Mouse (Mus musculus) left cerebral cortex, postnatal 10 days (tissue): ENCODE data around the gene Sema4d. TPM values are rescaled to one million over a fixed set of nuclear protein-coding genes. Genes with fewer than 3 reads are reported as not detected.
"Not testable (repeated sequence)": the region's sequence is repeated elsewhere in the genome, so short reads cannot be mapped to it uniquely, and the experiment has no call there.

ENCODE experiments used
- DNase-seq, 2 experiments: peaks; one replicate each; pipeline ENCODE4 v3.0.0; 2021 to 2022; ENCODE audit warnings: low spot score in 2 of 2, mixed read lengths in 1 of 2; ENCODE audit errors: extremely low spot score in 1 of 2
- intact Hi-C: fragments of 180-260 bp; cut with DNase I; formaldehyde crosslinking; loops from one replicate; pipeline ENCODE4 v1.15.1; 2025
- total RNA-seq, 2 experiments: library from RNA; stranded (reverse); gene quantifications; 2 replicates each; pipeline ENCODE4 v1.2.3; 2021

Sema4d gene
- total RNA-seq, 2 experiments from 2014 or later, result 66.1 to 77.0 TPM

DNA sequence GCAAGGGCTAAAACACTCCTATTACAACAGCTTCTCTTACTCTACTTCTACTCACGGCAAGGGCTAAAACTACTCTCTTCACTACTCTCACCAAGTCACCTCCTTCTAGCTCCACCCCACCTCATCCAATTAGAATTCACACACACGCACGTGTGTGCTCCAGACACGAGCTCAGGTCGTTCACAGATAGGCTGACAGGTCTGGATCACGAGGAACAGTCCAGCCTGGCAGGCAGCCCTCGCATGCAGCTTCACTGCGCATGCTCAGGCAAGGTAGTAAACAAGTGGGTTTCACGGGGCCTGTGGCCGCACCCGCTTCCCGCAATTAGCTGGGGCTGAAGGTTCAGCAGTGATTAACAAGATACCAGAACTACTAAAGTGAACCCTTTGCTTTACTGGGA is 125.4 kb downstream of the Sema4d start:
- intact Hi-C loops, DNase-seq: not testable (repeated sequence)

- intact Hi-C loops, result no loop called here
Observed at GRCm38 (mm10) chr13:51663561-51663960, 130.0 kb downstream of the Sema4d start.

DNA sequence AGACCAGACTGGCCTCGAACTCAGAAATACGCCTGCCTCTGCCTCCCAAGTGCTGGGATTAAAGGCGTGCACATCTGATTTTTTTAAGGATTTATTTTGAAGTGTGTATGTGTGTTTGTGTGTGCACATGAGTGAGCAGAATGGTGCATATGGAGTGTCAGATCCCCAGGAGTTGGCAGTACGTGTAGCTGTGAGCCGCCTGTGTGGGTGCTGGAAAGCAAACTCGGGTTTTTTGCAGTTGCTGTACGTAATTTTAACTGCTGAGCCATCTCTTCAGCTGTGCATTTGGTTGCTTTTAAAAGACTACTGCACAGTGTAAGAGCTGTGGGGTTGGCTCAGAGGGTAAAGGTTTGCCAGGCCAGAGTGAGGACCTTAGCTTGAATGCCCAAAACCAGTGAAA is 134.0 kb downstream of the Sema4d start:
- intact Hi-C loops, result no loop called here
- no peak for DNase-seq

More at GRCm38 (mm10) chr13:51663561-51663960, 130.0 kb downstream of the Sema4d start:
- DNase-seq, result no peak

- no peak for DNase-seq
- intact Hi-C loops, result no loop called here
Observed at GRCm38 (mm10) chr13:51658094-51658493, 135.5 kb downstream of the Sema4d start.

GRCm38 (mm10) chr13:51656516-51657235 is 136.9 kb downstream of the Sema4d start:
- no peak for DNase-seq
- intact Hi-C loops, result no loop called here

GRCm38 (mm10) chr13:51653961-51654360 is 139.6 kb downstream of the Sema4d start:
- intact Hi-C loops, result no loop called here
- DNase-seq, result no peak

- intact Hi-C loops, result no loop called here
Observed at GRCm38 (mm10) chr13:51653159-51653558, 140.4 kb downstream of the Sema4d start.

DNA sequence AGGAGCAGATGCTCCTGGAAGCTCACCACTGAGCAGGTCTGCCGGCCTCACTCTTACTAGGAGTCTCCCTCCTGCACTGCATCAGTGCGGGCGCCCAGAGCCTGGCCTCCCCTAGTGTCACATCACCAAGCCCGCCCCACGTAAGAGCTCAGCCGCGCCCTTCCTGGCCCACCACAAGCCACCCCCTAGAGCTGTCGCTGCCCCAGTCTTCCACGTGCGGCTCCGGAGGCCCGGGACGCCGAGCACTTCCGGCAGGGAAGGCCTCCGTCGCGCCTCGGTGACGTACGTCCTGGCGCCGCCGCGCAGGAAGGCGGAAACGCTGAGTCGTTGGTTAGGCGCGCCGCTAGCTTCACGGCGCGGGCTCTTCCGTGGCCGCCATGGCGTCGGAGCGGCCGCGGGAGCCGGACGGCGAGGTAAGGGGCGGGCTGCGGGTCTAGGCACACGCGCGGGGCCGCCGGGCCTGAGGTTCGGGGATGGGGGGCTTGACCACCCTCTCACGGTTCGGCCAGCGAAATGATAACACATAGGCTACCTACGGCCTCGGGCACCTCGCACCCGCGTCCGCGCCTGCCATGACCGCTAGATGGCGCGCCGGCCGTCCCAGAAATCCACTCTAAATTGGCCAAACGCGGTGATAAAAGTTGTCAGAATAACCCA is 142.0 kb downstream of the Sema4d start, which contains the start of gene Secisbp2:
Gene Secisbp2 (plus strand): TSS at position 290 of the 657 bp plus-strand sequence.
- DNase-seq, result peak; percentile 91 to 97
- intact Hi-C loops, result no loop called here

More at GRCm38 (mm10) chr13:51653159-51653558, 140.4 kb downstream of the Sema4d start:
- DNase-seq, result no peak

GRCm38 (mm10) chr13:51649740-51650139 is 143.8 kb downstream of the Sema4d start:
- intact Hi-C loops, result no loop called here

DNA sequence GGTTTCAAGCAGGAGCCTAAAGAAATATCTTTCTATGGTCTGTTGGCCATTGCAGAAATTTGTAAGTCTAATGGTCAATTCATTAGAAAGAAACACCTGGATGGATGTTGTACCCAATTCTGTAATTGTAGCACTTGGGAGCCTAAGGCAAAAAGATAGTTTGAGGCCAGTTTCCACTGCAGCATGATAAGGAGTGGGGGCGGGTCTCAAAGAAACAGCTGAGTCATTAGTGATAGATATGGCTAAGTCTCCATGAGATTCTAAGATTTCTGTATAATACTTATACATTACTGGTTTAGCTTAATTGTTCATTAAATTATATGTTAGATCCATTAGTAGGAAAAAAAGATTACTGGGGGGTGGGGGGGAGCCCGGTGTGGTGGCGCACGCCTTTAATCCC is 145.3 kb downstream of the Sema4d start:
- intact Hi-C loops, result no loop called here
- DNase-seq, result no peak

More at GRCm38 (mm10) chr13:51649740-51650139, 143.8 kb downstream of the Sema4d start:
- DNase-seq, result no peak

DNA sequence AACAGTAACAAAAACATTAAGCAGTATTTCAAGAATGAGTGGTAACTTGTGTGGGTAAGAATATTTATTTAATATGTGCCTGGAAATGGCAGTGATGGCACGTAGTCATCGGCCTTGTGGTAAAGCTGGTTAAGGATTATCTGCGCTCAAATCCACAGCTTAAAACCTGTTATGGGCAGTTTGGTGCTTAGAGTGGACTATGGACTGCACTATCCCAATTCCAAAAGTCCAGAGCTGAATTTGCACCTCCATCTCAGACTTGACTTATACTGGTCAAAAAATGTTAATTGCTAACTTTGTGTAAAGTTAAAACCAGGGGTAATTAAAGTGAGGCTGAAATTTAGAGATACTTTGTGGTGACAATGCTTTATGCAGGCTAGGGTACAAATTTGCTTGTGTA is 145.8 kb downstream of the Sema4d start:
- no peak for DNase-seq
- intact Hi-C loops, result no loop called here

- intact Hi-C loops, result no loop called here
- no peak for DNase-seq
Observed at GRCm38 (mm10) chr13:51646362-51647027, 147.1 kb downstream of the Sema4d start.

DNA sequence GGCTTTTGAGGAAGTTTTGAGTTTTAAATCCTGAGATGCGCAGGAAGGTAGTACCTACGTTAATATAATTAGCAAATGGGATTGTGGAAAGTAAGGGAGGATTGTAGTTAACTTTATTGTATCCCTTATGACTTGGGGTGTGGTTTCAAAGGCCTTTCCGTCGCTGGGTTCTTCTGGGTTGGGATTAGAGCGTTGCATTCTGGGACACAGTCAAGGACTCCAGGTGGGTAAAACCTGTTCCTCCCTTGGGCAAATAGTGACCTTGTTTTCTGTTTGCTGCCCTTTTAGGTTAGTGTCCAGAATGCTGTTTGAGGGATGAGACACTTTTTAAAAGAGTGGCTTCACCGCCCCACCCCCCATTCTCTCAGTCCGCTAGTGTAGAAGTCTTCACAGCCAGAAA is 147.7 kb downstream of the Sema4d start:
- no peak for DNase-seq
- intact Hi-C loops, result no loop called here

GRCm38 (mm10) chr13:51644829-51645789 is 148.4 kb downstream of the Sema4d start, which contains the start of gene Cks2:
Gene Cks2, plus strand, starts transcription at chr13:51645232.
- intact Hi-C loops, result no loop called here
- peak; percentile 98 to 99 for DNase-seq

DNA sequence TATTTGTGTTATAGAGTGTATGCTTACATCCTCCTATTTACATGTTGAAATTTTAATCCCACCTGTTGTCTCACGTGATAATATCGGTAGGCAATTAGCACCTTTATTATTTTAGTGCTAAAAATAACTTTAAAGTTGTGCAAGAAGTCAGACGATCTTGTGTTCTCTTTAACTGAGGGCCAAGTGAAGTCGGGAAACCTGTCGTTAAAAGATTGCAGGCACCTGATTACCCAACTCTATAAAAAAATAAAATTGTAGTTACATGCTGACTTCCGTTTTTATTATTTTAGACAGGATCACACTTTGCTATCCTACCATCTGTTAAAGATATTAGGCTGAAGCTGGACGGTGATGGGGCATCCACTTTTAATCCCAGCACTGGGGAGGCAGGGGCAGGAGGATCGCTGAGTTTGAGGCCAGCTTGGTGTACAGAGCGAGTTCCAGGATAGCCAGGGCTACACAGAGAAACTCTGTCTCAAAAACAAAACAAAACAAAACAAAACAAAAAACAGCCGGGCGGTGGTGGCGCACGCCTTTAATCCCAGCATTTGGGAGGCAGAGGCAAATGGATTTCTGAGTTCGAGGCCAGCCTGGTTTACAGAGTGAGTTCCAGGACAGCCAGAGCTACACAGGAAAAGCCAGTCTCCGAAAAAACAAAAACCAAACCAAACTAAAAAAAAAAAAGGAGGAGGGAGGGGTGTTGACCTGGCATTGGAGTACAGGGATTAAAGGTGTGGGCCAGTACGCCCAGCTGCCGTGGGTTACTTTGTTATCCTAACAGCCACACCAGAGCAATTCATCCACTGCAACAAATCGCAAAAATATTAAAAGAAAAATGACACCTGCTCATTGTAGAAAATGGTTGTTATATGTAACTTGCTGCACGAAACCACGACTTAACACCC is 149.4 kb downstream of the Sema4d start:
- intact Hi-C loops, result no loop called here
- no peak for DNase-seq

DNA sequence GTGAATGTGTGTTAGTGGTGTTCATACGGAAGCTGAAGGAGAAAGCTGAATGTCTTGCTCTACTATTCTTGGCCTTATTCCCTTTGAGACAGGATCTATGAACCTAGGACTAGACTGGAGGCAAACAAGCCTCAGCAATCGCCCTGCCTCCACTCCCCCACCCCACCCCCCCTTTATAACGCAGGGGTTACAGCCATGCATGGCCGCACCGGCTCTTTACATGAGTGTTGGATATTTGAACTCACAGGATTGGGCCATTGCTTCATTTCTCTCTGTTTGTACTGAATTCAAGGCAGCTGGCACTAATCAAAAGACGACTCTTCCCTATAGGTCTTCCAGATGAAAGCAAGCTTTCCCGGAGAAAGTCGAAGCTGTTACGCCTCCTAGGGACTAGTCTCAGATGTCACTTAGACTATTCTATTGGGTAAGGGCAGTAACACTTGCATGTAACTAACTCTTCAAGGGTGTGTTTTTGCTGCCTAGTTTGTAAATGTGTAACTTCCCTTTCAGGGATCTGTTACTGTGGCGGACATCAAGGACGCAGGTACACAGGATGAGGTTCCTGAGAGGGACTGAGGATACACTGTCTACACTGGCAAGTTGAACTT is 151.3 kb downstream of the Sema4d start:
- intact Hi-C loops, result no loop called here
- DNase-seq, result no peak

GRCm38 (mm10) chr13:51641424-51641823 is 152.1 kb downstream of the Sema4d start:
- intact Hi-C loops, result no loop called here
- DNase-seq, result no peak
